Mouse (Mus musculus): Measurements from ENCODE around the gene Ube2o.

- TF ChIP-seq POLR2A (IDR thresholded peaks at IDR 0.05; ENCODE audit: low read depth, low read length) (no peak; the same call in 1 of the 2 replicates), CTCF (IDR thresholded peaks at IDR 0.05; ENCODE audit: extremely low read depth, insufficient read length, insufficient replicate concordance, low read depth, low read length) (no peak)
These were observed at the start of gene Ube2o for GRCm38 (mm10) chr11:116581376-116581814.

Measured in small intestine, adult 2 months (tissue).